Comparison of ENCODE assay signal across 16 mouse cellular contexts in genomic region chr12:12972756-12973435, GRCm38 (mm10). TPM values are rescaled to one million over a fixed set of nuclear protein-coding genes. Genes with fewer than 3 reads are reported as not detected.
DNase-seq lines count a peak whose midpoint lies in the region; ATAC-seq and TF ChIP-seq lines count a peak whose summit lies in the region.
"Had no signal": no experiment of that assay in that cellular context is flagged by ENCODE, and none has a peak within 500 bp of the region (broad histone marks: within the 10 kb centered on the region; RNA-seq: fewer than 3 reads in every experiment).

No protein-coding gene starts in this region.

- H3K36me3 ChIP-seq in kidney, embryonic 15.5 days, result no peaks in the 10 kb centered on the region
- H3K36me3 ChIP-seq in limb, embryonic 15.5 days, result no peaks in the 10 kb centered on the region
- H3K36me3 ChIP-seq in forebrain, postnatal 0 days (ENCODE audit: insufficient read depth), result no peaks in the 10 kb centered on the region
- H3K36me3 ChIP-seq: hindbrain, embryonic 15.5 days; liver, embryonic 12.5 days had no signal

- no peak for TF ChIP-seq POLR2A in embryonic fibroblast, embryonic 13.5 days (IDR thresholded peaks at IDR 0.05; ENCODE audit: low read depth, low read length)

- no peaks in the 10 kb centered on the region for H3K9me3 ChIP-seq in kidney, embryonic 15.5 days (replicated peaks)
- H3K9me3 ChIP-seq in limb, embryonic 15.5 days, result no peaks in the 10 kb centered on the region
- no peaks in the 10 kb centered on the region for H3K9me3 ChIP-seq in forebrain, postnatal 0 days (ENCODE audit: low read length)
- H3K9me3 ChIP-seq: hindbrain, embryonic 15.5 days; liver, embryonic 12.5 days had no signal

- no peak overlapping the region for H3K9ac ChIP-seq in kidney, embryonic 15.5 days
- H3K9ac ChIP-seq in limb, embryonic 15.5 days, result no peak overlapping the region
- H3K9ac ChIP-seq in forebrain, postnatal 0 days, result no peak overlapping the region
- H3K9ac ChIP-seq: hindbrain, embryonic 15.5 days; liver, embryonic 12.5 days had no signal

- no peak for DNase-seq in kidney, adult 11 months
- DNase-seq in heart, postnatal 10 days, result peak; percentile 42 to 43
- no peak for DNase-seq in forebrain, postnatal 0 days
- no peak for DNase-seq in adipocyte (ENCODE audit: low spot score)
- no peak for DNase-seq in thymus, postnatal 25 days
- DNase-seq: adrenal gland, postnatal 36 days; cerebellum, adult 18-20 months; gastrocnemius, postnatal 10 days; spleen, adult 18-20 months had no signal

- H3K27me3 ChIP-seq in kidney, embryonic 15.5 days, result no peaks in the 10 kb centered on the region
- no peaks in the 10 kb centered on the region for H3K27me3 ChIP-seq in limb, embryonic 15.5 days
- no peaks in the 10 kb centered on the region for H3K27me3 ChIP-seq in forebrain, postnatal 0 days (ENCODE audit: insufficient read depth, low read length)
- H3K27me3 ChIP-seq: hindbrain, embryonic 15.5 days; liver, embryonic 12.5 days had no signal

- no peak for TF ChIP-seq CTCF in embryonic fibroblast, embryonic 13.5 days (IDR thresholded peaks at IDR 0.05; ENCODE audit: borderline replicate concordance, insufficient read depth, low read length)
- no peak for TF ChIP-seq CTCF in forebrain, postnatal 0 days (IDR thresholded peaks at IDR 0.05; ENCODE audit: low read depth)

- H3K4me1 ChIP-seq in kidney, embryonic 15.5 days, result peaks cover 18% of the 10 kb centered on the region
- H3K4me1 ChIP-seq in embryonic fibroblast, embryonic 13.5 days (ENCODE audit: control insufficient read depth, insufficient read depth, low read length), result peaks cover 15% of the 10 kb centered on the region
- H3K4me1 ChIP-seq in limb, embryonic 15.5 days, result peaks cover 11% of the 10 kb centered on the region
- H3K4me1 ChIP-seq in forebrain, postnatal 0 days (ENCODE audit: insufficient read depth), result no peaks in the 10 kb centered on the region
- H3K4me1 ChIP-seq: hindbrain, embryonic 15.5 days; liver, embryonic 12.5 days had no signal

- WGBS in kidney, embryonic 15.5 days, result 12% methylated on average over 8 of the region's 8 CpGs
- 10% methylated on average over 8 of the region's 8 CpGs for WGBS in limb, embryonic 15.5 days
- 68% methylated on average over 8 of the region's 8 CpGs for WGBS in forebrain, postnatal 0 days

- H3K4me2 ChIP-seq in kidney, embryonic 15.5 days, result no peak overlapping the region
- no peak overlapping the region for H3K4me2 ChIP-seq in limb, embryonic 15.5 days
- no peak overlapping the region for H3K4me2 ChIP-seq in forebrain, postnatal 0 days (ENCODE audit: low read depth)
- H3K4me2 ChIP-seq: hindbrain, embryonic 15.5 days; liver, embryonic 12.5 days had no signal

- no peak overlapping the region for H3K4me3 ChIP-seq in kidney, embryonic 15.5 days (replicated peaks)
- H3K4me3 ChIP-seq in embryonic fibroblast, embryonic 13.5 days (ENCODE audit: insufficient read depth, low read length), result no peak overlapping the region
- H3K4me3 ChIP-seq in limb, embryonic 15.5 days, result no peak overlapping the region
- no peak overlapping the region for H3K4me3 ChIP-seq in forebrain, postnatal 0 days (ENCODE audit: low read depth, low read length)
- H3K4me3 ChIP-seq: erythroblast, embryonic 14.5 days; hindbrain, embryonic 15.5 days; liver, embryonic 12.5 days had no signal

- H3K27ac ChIP-seq in kidney, embryonic 15.5 days, result peak overlapping the region; percentile 78
- H3K27ac ChIP-seq in embryonic fibroblast, embryonic 13.5 days (ENCODE audit: insufficient read depth, low read length), result peak overlapping the region; percentile 3; the same call in 1 of the 2 replicates
- H3K27ac ChIP-seq in limb, embryonic 15.5 days, result no peak overlapping the region
- H3K27ac ChIP-seq in forebrain, postnatal 0 days (ENCODE audit: low read depth, low read length), result no peak overlapping the region
- H3K27ac ChIP-seq: hindbrain, embryonic 15.5 days; liver, embryonic 12.5 days had no signal

- ATAC-seq in kidney, embryonic 15.5 days (replicated peaks; ENCODE audit: low FRiP score), result peak; percentile 88
- peak; percentile 52; the same call in 1 of the 2 replicates for ATAC-seq in limb, embryonic 15.5 days (ENCODE audit: insufficient number of reproducible peaks, low FRiP score, low TSS enrichment, low read depth)
- no peak for ATAC-seq in forebrain, postnatal 0 days
- ATAC-seq: liver, embryonic 12.5 days had no signal

- intact Hi-C loops in heart, postnatal 10 days (cut with DNase I), result loop anchor here (10.0 kb wide), 1 partner anchor 142 kb away; no protein-coding TSS in a partner anchor

RNA-seq across cellular contexts. Expression of gene Mycn, which starts 31.2 kb away (rescaled TPM):
- 85.5 and 87.2 TPM in 2 replicates for polyA plus RNA-seq in kidney, embryonic 15.5 days (2015; fragmentation: Nextera tagmentation; extraction: Ambion mirVana)
- 0.39 and 0.48 TPM in 2 replicates for polyA plus RNA-seq in embryonic fibroblast, embryonic 13.5 days (2011; ENCODE audit: insufficient read length, low read depth, missing spikeins)
- 10 to 100 TPM; 11.7 to 14.5 TPM for total RNA-seq in heart, postnatal 10 days (2021)
- 25.2 and 25.3 TPM in 2 replicates for polyA plus RNA-seq in limb, embryonic 15.5 days (2015; fragmentation: Nextera tagmentation; extraction: Ambion mirVana)
- 64.0 and 69.6 TPM in 2 replicates for total RNA-seq in forebrain, postnatal 0 days (2014; rRNA removed)
- polyA plus RNA-seq in forebrain, postnatal 0 days (2015; fragmentation: Nextera tagmentation; extraction: Ambion mirVana), result 61.4 and 79.8 TPM in 2 replicates
- total RNA-seq: monocyte, adult 5-6 weeks had no signal

Comparison
In these comparisons a context has a peak if more than half of its experiments do, and no peak if none do; other contexts are left out.
1. H3K27ac ChIP-seq: peak in kidney, embryonic 15.5 days (single experiment) and embryonic fibroblast, embryonic 13.5 days (single experiment); none in limb, embryonic 15.5 days (single experiment) and forebrain, postnatal 0 days (single experiment).
2. DNase-seq: peak in heart, postnatal 10 days (2 of 2); none in kidney, adult 11 months (single experiment), forebrain, postnatal 0 days (single experiment), adipocyte (single experiment) and thymus, postnatal 25 days (single experiment).
3. RNA of gene Mycn, which starts 31.2 kb away (polyA plus RNA-seq): 85.5 to 87.2 TPM in kidney, embryonic 15.5 days, 61.4 to 79.8 TPM in forebrain, postnatal 0 days and 25.2 to 25.3 TPM in limb, embryonic 15.5 days; 0.39 to 0.48 TPM in embryonic fibroblast, embryonic 13.5 days; every median in the first group is over 10 times any median in the second.